Mouse (Mus musculus) left cerebral cortex, adult 6 months (tissue): ENCODE measurements around the gene Hipk4. TPM values are rescaled to one million over a fixed set of nuclear protein-coding genes. Genes with fewer than 3 reads are reported as not detected.

Experiments used
- long read RNA-seq, 2 experiments: library from polyadenylated mRNA; unstranded; transcript quantifications; one replicate each; pipeline ENCODE4 v2.0.0; 2019 to 2020
- polyA plus RNA-seq: library from polyadenylated mRNA; unstranded; fragments of <200 nt; fragmentation: Nextera tagmentation; gene quantifications from 2 replicates; pipeline ENCODE4 v1.2.3, GENCODE M21; 2021

The Hipk4 gene
- 23.8 and 29.0 TPM in 2 replicates for polyA plus RNA-seq
- long read RNA-seq, experiment 1, partial matches to known transcripts: 0 of 3 reads
- long read RNA-seq, experiment 1, other reads (novel, unspliced or antisense): 3 of 3 reads
- long read RNA-seq, experiment 2, partial matches to known transcripts: 0 of 4 reads
- long read RNA-seq, experiment 2, other reads (novel, unspliced or antisense): 4 of 4 reads

DNA sequence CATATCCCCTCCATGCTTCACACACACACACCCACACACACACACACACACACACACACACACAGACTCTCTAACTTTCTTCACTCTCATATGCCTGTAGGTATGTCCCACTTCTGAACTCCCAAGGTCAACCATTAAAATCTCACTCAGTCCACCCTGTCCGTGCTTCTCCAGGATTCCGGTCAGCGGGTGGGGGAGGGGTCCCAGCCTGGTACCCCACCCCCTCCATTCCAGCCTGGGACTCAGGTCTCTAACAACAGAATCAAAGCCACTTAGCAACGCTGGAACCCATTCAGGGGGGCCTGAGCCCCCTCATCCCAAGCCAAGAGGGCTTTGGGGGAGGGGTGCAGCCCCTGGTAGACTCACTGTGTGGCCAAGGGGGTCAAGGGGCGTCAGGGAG lies at the start of gene Hipk4:
Gene Hipk4, plus strand, starts transcription at position 301 of the 400 bp plus-strand sequence.

GRCm38 (mm10) chr7:27486770-27487697 lies 36.0 kb upstream of the Hipk4 start, which contains the start of gene Sertad1:
TSS of gene Sertad1 (plus strand) at chr7:27486910.

DNA sequence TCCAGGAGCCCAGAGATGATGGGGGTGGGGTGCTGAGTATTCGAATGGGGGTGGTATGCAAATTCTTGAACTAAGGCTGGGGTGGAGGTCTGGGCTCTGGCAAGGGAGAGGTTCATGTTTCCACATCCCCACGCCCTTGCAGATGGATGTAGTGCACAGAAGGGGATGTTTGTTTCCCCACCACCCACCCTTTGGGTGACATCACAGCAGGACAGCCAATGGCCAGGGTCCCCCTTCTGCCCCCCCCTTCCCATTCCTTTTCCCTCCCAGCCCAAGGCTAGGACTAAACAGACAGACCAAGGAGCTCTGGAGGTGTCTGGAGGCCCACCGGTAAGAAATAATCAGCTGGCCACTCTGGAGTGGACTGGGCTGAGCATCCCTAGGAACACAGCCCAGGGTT lies 24.0 kb upstream of the Hipk4 start, which contains the start of gene Prx:
Gene Prx, plus strand, starts transcription at position 289 of the 400 bp plus-strand sequence.

GRCm38 (mm10) chr7:27552931-27553513 lies 30.0 kb downstream of the Hipk4 start, which contains the start of the genes Pld3 and 2310022A10Rik:
TSS of gene Pld3 (minus strand) at chr7:27553218.
TSS of gene 2310022A10Rik (plus strand) at chr7:27553233.

Other genes with a start within 250 kb of the Hipk4 start
- 6.9 and 14.5 TPM in 2 replicates for gene Ltbp4, start 185.6 kb upstream of the Hipk4 start, polyA plus RNA-seq
- gene Shkbp1, start 167.2 kb upstream of the Hipk4 start, polyA plus RNA-seq: 2.8 and 4.2 TPM in 2 replicates
- gene Gm20479, start 165.8 kb upstream of the Hipk4 start, polyA plus RNA-seq: not detected in 2 replicates
- 2.0 and 12.2 TPM in 2 replicates for gene Sptbn4, start 75.6 kb upstream of the Hipk4 start, polyA plus RNA-seq
- gene Blvrb, start 75.3 kb upstream of the Hipk4 start, polyA plus RNA-seq: 40.4 and 54.5 TPM in 2 replicates
- gene Sertad3, start 49.5 kb upstream of the Hipk4 start, polyA plus RNA-seq: 3.2 and 3.6 TPM in 2 replicates
- gene Sertad1, start 36.4 kb upstream of the Hipk4 start, polyA plus RNA-seq: 19.7 and 26.0 TPM in 2 replicates
- 0.04 and 0.11 TPM in 2 replicates for gene Prx, start 23.9 kb upstream of the Hipk4 start, polyA plus RNA-seq
- 542 and 557 TPM in 2 replicates for gene Pld3, start 30.0 kb downstream of the Hipk4 start, polyA plus RNA-seq
- gene 2310022A10Rik, start 30.0 kb downstream of the Hipk4 start, polyA plus RNA-seq: 14.7 and 17.4 TPM in 2 replicates
- 96.2 and 145 TPM in 2 replicates for gene Akt2, start 68.3 kb downstream of the Hipk4 start, polyA plus RNA-seq
- gene Ttc9b, start 130.6 kb downstream of the Hipk4 start, polyA plus RNA-seq: 87.2 and 216 TPM in 2 replicates
- 16.7 and 30.5 TPM in 2 replicates for gene Map3k10, start 151.3 kb downstream of the Hipk4 start, polyA plus RNA-seq
- gene Zfp607b, start 166.1 kb downstream of the Hipk4 start, polyA plus RNA-seq: 4.3 and 4.7 TPM in 2 replicates
- 5.9 and 9.1 TPM in 2 replicates for gene Zfp60, start 208.1 kb downstream of the Hipk4 start, polyA plus RNA-seq